Comparison of ENCODE assay signal across 8 mouse cellular contexts in genomic region chr4:138395087-138395970, GRCm38 (mm10). TPM values are rescaled to one million over a fixed set of nuclear protein-coding genes. Genes with fewer than 3 reads are reported as not detected.
DNase-seq lines count a peak whose midpoint lies in the region; ATAC-seq and TF ChIP-seq lines count a peak whose summit lies in the region.

No protein-coding gene starts in this region.

- DNase-seq in cerebellum, postnatal 36 days, result peak; percentile 7 to 16
- DNase-seq in cerebellum, adult 11 months, result no peak
- no peak for DNase-seq in forebrain, embryonic 10.5 days (ENCODE audit: extremely low spot score, low spot score)
- peak; percentile 24 to 53 for DNase-seq in kidney, postnatal 4 days
- DNase-seq in thymus, postnatal 10 days (ENCODE audit: low spot score in 2 of 2), result no peak

- peak overlapping the region; percentile 88 for H3K4me2 ChIP-seq in midbrain, embryonic 16.5 days (ENCODE audit: low read length)

- ATAC-seq in midbrain, embryonic 16.5 days, result peak; percentile 59
- ATAC-seq in granulocyte monocyte progenitor cell, adult 5-6 weeks (replicated peaks; ENCODE audit: poor library complexity, severe bottlenecking), result no peak

- no peak overlapping the region for H3K27ac ChIP-seq in ES-Bruce4 (ENCODE audit: insufficient read depth, low read length)
- no peak overlapping the region for H3K27ac ChIP-seq in forebrain, embryonic 10.5 days
- peak overlapping the region; percentile 17; the same call in 1 of the 2 replicates for H3K27ac ChIP-seq in midbrain, embryonic 16.5 days (ENCODE audit: low read length)

- peaks cover 14% of the 10 kb centered on the region; the same call in 1 of the 2 replicates for H3K27me3 ChIP-seq in ES-Bruce4 (ENCODE audit: control insufficient read depth, insufficient read depth, low read length, poor library complexity, severe bottlenecking)
- H3K27me3 ChIP-seq in forebrain, embryonic 10.5 days (ENCODE audit: poor library complexity, severe bottlenecking), result peaks cover 97% of the 10 kb centered on the region
- peaks cover 46% of the 10 kb centered on the region for H3K27me3 ChIP-seq in midbrain, embryonic 16.5 days (ENCODE audit: control insufficient read depth, insufficient read depth, low read depth, low read length)

- H3K36me3 ChIP-seq in ES-Bruce4 (ENCODE audit: control insufficient read depth, insufficient read depth, low read length, poor library complexity, severe bottlenecking), result no peaks in the 10 kb centered on the region
- H3K36me3 ChIP-seq in forebrain, embryonic 10.5 days (replicated peaks), result no peaks in the 10 kb centered on the region
- no peaks in the 10 kb centered on the region for H3K36me3 ChIP-seq in midbrain, embryonic 16.5 days (ENCODE audit: control insufficient read depth, insufficient read depth, low read length)

- TF ChIP-seq CTCF in ES-Bruce4 (IDR thresholded peaks at IDR 0.05; ENCODE audit: low read depth, low read length), result no peak

- peak overlapping the region; percentile 53 for H3K4me3 ChIP-seq in ES-Bruce4 (ENCODE audit: low read depth, low read length)
- H3K4me3 ChIP-seq in forebrain, embryonic 10.5 days, result peak overlapping the region; percentile 49
- peak overlapping the region; percentile 64 for H3K4me3 ChIP-seq in midbrain, embryonic 16.5 days (ENCODE audit: low read depth, low read length)

- TF ChIP-seq POLR2A in ES-Bruce4 (IDR thresholded peaks at IDR 0.05; ENCODE audit: insufficient read depth, low read length), result no peak

- under 1% methylated on average over 103 of the region's 103 CpGs for WGBS in forebrain, embryonic 10.5 days
- under 1% methylated on average over 89 of the region's 103 CpGs for WGBS in midbrain, embryonic 16.5 days

- peak overlapping the region; percentile 43 for H3K9ac ChIP-seq in ES-Bruce4 (ENCODE audit: low read depth, poor library complexity, severe bottlenecking)
- H3K9ac ChIP-seq in midbrain, embryonic 16.5 days (ENCODE audit: low read depth, low read length), result peak overlapping the region; percentile 74

- TF ChIP-seq EP300 in ES-Bruce4 (IDR thresholded peaks at IDR 0.05; ENCODE audit: insufficient read depth, low read depth, low read length), result no peak

- H3K9me3 ChIP-seq in ES-Bruce4 (replicated peaks; ENCODE audit: control insufficient read depth, insufficient read depth, low read length, poor library complexity, severe bottlenecking), result no peaks in the 10 kb centered on the region
- no peaks in the 10 kb centered on the region for H3K9me3 ChIP-seq in forebrain, embryonic 10.5 days
- no peaks in the 10 kb centered on the region for H3K9me3 ChIP-seq in midbrain, embryonic 16.5 days (replicated peaks; ENCODE audit: control insufficient read depth, low read length, poor library complexity, severe bottlenecking)

- H3K4me1 ChIP-seq in ES-Bruce4 (ENCODE audit: control insufficient read depth, insufficient read depth, low read length), result no peaks in the 10 kb centered on the region
- peaks cover 23% of the 10 kb centered on the region for H3K4me1 ChIP-seq in forebrain, embryonic 10.5 days
- peaks cover 10% of the 10 kb centered on the region; the same call in 1 of the 2 replicates for H3K4me1 ChIP-seq in midbrain, embryonic 16.5 days (ENCODE audit: control insufficient read depth, insufficient read depth, low read length)

RNA-seq across cellular contexts. Expression of gene Fam43b, which starts 1.0 kb away (rescaled TPM):
- 1.1 and 1.2 TPM in 2 replicates for polyA plus RNA-seq in ES-Bruce4 (2011; ENCODE audit: insufficient read depth, insufficient read length, low read depth, missing spikeins)
- not detected in 2 replicates for polyA plus RNA-seq in forebrain, embryonic 10.5 days (2016; fragmentation: Nextera tagmentation; extraction: Ambion mirVana)
- 11.5 and 15.9 TPM in 2 replicates for polyA plus RNA-seq in midbrain, embryonic 16.5 days (2015; fragmentation: Nextera tagmentation; extraction: Ambion mirVana)
- not detected in 2 replicates for total RNA-seq in granulocyte monocyte progenitor cell, adult 5-6 weeks (2014; fragmentation: Nextera tagmentation)
- total RNA-seq in granulocyte monocyte progenitor cell, adult 5-6 weeks (2017), result not detected in 2 replicates

RNA-seq across cellular contexts. Expression of gene Cda, which starts 27.5 kb away (rescaled TPM):
- polyA plus RNA-seq in ES-Bruce4 (2011; ENCODE audit: insufficient read depth, insufficient read length, low read depth, missing spikeins), result 6.8 and 7.4 TPM in 2 replicates
- polyA plus RNA-seq in forebrain, embryonic 10.5 days (2016; fragmentation: Nextera tagmentation; extraction: Ambion mirVana), result 2.1 and 2.5 TPM in 2 replicates
- polyA plus RNA-seq in midbrain, embryonic 16.5 days (2015; fragmentation: Nextera tagmentation; extraction: Ambion mirVana), result 4.4 and 4.8 TPM in 2 replicates
- total RNA-seq in granulocyte monocyte progenitor cell, adult 5-6 weeks (2014; fragmentation: Nextera tagmentation), result not detected in 2 replicates
- total RNA-seq in granulocyte monocyte progenitor cell, adult 5-6 weeks (2017), result not detected in 2 replicates

RNA-seq across cellular contexts. Expression of gene Mul1, which starts 39.1 kb away (rescaled TPM):
- polyA plus RNA-seq in ES-Bruce4 (2011; ENCODE audit: insufficient read depth, insufficient read length, low read depth, missing spikeins), result 16.3 and 17.2 TPM in 2 replicates
- polyA plus RNA-seq in forebrain, embryonic 10.5 days (2016; fragmentation: Nextera tagmentation; extraction: Ambion mirVana), result 21.2 and 22.7 TPM in 2 replicates
- polyA plus RNA-seq in midbrain, embryonic 16.5 days (2015; fragmentation: Nextera tagmentation; extraction: Ambion mirVana), result 18.3 and 20.1 TPM in 2 replicates
- 7.4 and 10.1 TPM in 2 replicates for total RNA-seq in granulocyte monocyte progenitor cell, adult 5-6 weeks (2014; fragmentation: Nextera tagmentation)
- 7.6 and 8.7 TPM in 2 replicates for total RNA-seq in granulocyte monocyte progenitor cell, adult 5-6 weeks (2017)

RNA-seq across cellular contexts. Expression of gene Camk2n1, which starts 58.8 kb away (rescaled TPM):
- 12.1 and 14.1 TPM in 2 replicates for polyA plus RNA-seq in ES-Bruce4 (2011; ENCODE audit: insufficient read depth, insufficient read length, low read depth, missing spikeins)
- polyA plus RNA-seq in forebrain, embryonic 10.5 days (2016; fragmentation: Nextera tagmentation; extraction: Ambion mirVana), result 0.96 and 0.98 TPM in 2 replicates
- 18.2 and 18.7 TPM in 2 replicates for polyA plus RNA-seq in midbrain, embryonic 16.5 days (2015; fragmentation: Nextera tagmentation; extraction: Ambion mirVana)
- total RNA-seq in granulocyte monocyte progenitor cell, adult 5-6 weeks (2014; fragmentation: Nextera tagmentation), result not detected in 2 replicates
- not detected in 2 replicates for total RNA-seq in granulocyte monocyte progenitor cell, adult 5-6 weeks (2017)

Comparison
In these comparisons a context has a peak if more than half of its experiments do, and no peak if none do; other contexts are left out.
1. DNase-seq: peak in cerebellum, postnatal 36 days (2 of 2) and kidney, postnatal 4 days (2 of 2); none in cerebellum, adult 11 months (single experiment), forebrain, embryonic 10.5 days (single experiment) and thymus, postnatal 10 days (0 of 2).
2. Peak in every context shown above with its lines, with median percentiles within 50 percentile points of each other: H3K4me3 ChIP-seq.